Mouse (Mus musculus): ENCODE results near the gene Gtf2f2.

- TF ChIP-seq JUND (conservative IDR thresholded peaks at IDR 0.05; ENCODE audit: low read depth, low read length) (no peak), USF1 (IDR thresholded peaks at IDR 0.05; ENCODE audit: low read depth, low read length) (no peak), EP300 (IDR thresholded peaks at IDR 0.05; ENCODE audit: low read length) (no peak), CTCF (conservative IDR thresholded peaks at IDR 0.05 in 1 of 2, IDR thresholded peaks at IDR 0.05 in 1 of 2; ENCODE audit: low read depth in 2 of 2, low read length in 2 of 2) (no peak)
These were observed 14.0 kb upstream of the Gtf2f2 start for GRCm38 (mm10) chr14:76024641-76025040.
